Mouse (Mus musculus): Measurements from ENCODE around the gene Svep1.
A peak's percentile ranks its signal among the peaks of the same experiment; 100 is the strongest.

Gene Svep1

DNA sequence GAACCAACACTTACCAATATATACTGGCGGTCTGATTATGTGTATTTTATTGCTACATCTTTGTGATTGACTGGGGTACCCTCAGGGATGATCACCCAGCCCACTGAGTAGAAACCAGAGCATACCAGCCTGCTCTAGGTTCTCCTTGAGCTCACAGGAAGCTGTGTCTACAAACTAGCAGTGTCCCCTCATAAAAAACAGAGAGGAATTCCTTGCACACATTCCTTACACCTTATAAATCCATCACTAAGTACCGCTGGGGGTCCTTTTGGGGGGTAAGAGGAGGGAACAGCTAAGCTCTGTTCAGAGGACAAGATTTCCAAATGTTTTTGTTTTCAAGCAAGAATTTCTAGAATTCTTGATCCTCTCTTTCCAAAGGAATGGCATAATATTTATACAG is 36.7 kb downstream of the Svep1 start:
- no peak for DNase-seq

DNA sequence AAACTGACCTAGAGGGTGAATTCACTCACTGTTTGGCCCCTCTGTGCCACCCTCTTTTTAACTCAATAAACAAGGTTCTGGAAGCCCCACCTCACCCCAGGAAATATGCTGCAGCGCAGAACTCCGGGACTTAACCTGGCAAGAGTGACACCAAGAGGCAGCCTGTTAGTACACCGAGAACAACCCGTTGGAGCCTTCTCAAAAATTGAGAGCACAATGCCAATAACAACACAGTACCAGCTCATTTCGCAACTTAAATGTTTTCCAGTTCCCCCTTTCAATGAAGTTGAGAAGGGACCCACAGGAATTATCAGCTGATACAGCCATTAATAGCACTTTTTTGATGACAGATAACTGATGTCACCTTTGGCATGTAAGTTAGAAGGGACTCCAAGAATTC is 38.3 kb downstream of the Svep1 start:
- DNase-seq, result no peak

DNA sequence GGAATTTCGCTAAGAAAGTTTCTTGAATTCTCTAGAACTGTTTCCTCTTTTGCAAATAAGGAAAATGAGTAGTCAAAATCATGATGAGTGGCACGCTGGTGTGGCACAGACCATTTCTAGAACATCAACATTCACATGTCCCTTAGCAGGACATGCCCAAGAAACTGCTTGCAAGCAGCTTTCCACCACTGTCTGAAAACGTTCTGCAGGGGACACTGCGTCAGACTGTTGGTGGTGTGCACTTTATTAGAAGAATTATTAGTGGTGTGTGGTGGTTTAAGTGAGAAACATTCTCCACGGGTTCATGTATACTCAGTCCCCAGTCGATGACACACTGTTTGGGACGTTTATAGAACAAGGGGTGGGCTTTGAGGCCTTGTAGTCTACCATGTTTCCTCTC is 40.9 kb downstream of the Svep1 start:
- DNase-seq, result no peak

DNA sequence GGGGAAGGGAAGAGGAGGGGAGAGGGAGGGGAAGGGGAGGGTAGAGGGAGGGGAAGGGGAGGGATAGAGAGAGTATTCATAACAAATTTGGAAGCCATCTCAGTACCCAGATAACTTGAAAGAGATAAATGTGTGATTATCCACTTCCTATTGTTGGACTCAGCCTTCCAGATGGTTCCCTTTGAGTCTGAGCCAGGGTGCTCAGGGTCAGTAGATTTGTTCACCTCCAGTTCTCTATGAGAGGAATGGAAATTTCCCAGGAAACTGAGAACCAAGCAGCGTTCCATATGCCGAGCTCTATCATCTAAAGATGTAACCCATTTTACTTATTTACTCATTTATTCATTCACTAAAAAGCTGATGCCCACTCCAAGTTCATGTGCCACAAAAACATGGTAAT is 44.8 kb downstream of the Svep1 start:
- DNase-seq, result no peak

DNA sequence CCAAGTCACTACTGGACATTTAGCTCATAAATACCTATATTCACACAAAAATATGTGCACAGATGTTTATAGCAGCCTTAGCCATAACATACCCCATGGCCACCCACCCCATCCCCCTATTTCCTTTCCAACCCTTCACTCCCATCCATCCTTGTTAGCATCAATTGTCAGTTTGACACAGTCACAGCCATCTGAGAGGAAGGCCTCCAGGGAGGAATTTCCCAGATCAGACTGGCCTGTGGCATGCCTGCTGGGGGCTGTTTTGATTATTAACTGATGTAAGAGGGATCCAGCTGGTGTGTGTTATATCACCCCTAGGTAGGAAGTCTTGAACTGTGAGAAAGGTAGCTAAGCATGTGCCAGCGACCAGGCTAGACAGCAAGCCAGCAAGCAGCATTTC is 47.1 kb downstream of the Svep1 start:
- DNase-seq, result no peak

DNA sequence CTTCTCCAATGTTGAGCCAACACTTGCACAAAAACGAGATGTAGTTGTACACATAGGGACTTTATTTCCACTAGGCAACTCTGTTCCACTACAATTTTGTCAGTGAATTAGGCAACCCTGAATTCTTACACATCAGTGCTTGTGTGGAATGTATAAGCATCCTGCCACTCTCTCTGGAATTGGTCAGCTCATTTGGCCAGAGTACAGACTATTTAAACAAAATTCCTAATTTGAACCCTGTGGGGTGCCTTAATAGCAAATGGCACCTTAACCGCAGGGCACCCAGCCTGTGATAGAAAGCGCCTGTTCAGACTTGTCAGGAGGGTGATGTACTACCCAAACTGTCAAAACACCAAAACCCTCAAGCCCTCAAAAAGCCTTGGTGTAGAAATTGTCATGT is 56.4 kb downstream of the Svep1 start:
- no peak for DNase-seq

DNA sequence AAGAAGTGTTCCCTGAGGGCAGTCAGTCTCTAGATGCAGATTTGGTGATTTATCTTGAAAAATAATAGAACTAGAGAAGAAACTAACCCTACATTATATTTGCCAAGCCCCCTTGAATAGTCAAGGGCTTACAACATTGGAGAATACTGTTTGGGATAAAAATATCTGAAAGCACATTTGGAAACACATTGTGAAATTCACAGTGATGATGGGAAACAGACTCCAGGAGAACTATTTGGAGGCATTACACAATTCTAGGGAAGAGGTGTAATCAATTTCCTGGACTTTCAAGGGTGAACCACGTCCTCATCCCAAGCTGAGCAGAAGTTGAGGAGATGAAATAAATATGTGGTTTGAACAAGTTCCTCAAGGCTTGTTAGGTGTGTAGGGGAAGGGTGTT is 57.5 kb downstream of the Svep1 start:
- DNase-seq, result no peak

DNA sequence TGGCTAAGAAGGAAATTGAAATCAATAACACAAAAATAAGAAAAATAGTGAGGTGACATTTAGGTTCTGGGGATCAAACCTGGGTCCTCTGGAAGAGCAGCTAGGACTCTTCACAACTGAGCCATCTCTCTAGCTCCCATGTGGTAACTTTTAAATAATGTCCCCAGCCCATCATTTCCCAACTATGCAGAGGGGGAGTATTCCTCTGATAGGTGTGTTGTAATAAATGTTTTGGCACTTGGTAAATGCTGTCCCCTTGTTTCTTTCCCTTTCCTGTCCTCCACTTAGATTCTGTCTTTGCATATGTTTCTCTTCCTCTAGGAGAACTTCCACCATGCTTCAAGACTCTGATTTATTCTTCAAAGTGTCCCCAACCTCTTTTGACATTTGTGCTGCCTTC is 58.1 kb downstream of the Svep1 start:
- DNase-seq, result no peak

DNA sequence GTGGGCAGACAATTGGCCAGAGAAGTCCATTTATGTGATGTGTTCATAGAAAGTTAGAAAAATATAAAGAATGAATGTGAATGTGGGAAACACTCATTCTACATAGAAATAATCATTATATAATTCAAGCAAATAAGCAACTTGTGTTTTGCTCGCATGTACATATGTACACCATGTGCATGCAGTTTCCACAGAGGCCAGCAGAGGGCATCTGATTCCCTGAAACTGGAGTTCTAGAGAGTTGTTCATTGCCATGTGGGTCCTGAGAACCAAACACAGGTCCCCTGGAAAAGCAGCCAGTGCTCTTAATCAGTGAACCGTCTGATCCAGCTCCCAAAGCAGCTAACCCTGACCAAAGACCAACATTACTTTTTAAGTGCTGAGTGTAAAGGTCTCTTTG is 60.0 kb downstream of the Svep1 start:
- peak; percentile 2 for DNase-seq

DNA sequence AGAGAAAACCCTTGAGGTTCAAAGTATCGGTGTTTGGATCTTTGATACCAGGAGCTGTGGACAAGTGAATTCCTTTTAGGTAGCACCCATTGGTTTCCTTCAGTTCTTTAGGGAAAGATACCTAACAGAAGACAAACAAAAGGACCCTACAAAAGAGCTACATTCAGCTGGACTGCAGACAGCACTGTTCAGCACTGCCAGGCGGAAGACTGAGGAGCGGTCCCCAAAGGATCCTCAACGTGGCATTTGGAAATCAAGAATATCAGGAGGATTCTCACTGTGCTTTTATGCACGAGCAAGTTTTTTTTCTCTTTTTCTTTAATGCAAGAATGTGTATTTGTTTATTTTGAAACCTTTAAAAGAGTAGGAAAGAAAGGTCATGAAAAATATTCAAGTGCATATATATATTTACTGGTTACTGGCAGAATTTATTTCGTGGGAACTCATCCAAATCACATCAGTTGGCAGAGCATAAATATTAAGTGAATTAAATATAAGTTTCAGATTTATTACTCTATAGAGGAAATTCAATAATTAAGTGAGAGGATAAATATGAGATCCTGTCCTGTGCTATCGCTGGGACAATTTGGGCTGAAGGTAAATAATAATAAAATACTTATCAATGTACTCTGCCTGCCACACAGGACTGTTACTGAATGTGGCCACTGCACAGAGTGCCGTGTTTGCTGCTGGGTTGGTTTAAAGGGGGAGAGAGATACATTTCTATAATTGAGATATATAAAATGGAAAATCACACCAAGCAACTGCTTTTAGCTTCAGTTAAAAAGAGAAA is 66.7 kb downstream of the Svep1 start:
- no peak for DNase-seq

DNA sequence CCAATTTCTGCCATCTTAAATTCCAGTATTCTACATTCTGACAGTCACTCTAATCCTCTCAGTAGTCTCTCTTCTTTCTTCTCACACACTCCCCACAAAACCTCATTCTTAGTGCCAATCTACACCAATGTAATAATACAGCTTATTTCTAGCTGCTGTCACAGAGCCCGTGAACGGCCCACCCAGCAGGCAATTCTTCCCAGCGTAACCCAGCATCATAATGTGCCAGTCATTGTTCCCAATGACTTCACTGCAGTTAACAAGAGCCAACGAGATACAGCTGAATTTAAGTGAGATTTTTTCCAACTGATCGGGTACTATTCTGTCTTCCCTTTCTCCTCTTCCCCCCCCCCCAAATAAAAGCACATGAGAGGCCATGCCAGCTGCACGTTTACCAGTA is 67.4 kb downstream of the Svep1 start:
- no peak for DNase-seq

DNA sequence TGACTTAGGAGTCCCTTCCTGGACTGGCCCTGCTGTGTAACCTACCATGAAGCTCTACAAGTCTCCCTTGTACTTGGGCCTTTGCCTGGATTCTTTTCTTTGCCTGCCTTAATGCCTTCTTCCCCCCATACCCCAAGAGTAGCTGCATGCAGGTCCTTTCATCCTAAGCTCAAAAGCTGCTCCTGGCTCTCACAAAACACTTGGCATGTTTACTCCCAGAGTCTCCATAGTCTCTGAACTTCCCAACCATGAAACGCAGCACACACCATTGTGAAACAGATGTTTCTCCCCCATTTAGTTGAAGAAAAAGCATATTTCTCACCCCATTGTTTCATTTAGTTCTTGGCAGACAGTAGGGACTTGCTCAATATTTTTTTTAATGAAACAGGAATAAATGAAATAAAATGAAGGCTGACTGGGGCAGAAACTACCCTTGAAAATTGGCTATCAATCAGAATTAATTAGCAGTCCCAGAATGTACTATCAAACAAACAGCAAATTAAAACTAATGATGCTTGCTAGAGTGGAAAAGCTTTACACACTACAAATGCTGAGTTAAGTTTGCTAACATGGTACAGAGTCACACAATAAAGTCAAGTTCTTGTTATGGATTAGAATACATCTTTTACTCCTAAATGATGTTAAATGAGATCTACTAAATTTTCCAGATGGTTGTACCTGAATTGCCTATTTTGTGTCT is 72.9 kb downstream of the Svep1 start:
- no peak for DNase-seq

DNA sequence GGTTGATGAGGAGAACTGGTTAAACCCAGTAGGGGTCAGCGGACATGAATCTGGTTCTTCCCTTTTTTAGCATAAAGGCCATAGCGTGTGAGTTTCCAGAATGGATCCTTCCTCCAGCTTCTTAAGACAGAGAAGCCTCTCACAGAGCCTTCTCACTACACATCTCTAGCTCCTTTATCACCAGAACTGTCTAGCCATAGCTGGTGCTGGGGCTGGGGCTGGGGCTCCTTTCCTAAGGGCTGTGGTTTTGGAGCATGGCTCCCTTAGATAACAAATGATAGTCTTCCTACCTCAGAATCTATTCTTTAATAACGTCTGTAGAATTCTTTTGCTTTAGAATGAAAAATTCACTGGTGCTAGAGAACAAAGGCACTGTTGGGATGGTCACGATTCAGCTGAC is 76.8 kb downstream of the Svep1 start:
- no peak for DNase-seq

DNA sequence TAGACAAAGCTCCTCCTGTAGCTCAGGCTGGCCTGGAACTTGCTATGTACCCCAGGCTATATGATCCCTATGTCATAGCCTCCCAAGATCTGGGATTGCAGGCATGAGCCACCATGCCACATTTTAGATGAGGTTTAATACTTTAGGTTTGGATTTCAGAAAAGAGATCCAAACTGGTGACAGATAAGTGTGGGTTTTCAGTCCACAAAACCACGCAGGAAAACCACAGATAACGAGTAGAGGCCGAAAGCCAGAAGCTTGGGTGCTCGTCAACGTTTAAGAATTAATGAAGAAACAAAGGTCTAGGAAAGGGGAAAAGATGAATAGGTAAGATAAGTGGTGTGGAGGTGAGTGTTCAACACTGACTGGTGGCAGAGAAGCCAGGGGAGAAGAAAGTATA is 79.6 kb downstream of the Svep1 start:
- DNase-seq, result no peak

DNA sequence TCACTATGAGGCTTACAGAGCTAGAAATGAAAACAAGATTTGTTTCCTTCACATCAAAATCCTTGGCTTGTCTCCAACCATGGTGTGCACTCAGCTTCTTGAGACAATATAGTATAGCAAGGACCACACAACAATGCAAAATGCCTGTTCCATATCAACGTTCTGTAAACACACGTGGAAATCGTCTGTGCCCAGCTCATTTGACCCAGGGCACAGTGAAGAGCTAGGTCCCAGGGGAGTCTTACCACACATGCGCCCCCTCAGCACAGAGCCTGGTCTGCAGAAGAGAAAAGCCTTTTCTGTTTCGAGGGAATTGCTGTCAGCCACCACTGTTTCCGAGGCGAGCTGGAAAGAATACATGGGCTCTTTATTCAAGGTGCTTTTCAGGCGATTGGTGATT is 91.2 kb downstream of the Svep1 start:
- DNase-seq, result no peak

DNA sequence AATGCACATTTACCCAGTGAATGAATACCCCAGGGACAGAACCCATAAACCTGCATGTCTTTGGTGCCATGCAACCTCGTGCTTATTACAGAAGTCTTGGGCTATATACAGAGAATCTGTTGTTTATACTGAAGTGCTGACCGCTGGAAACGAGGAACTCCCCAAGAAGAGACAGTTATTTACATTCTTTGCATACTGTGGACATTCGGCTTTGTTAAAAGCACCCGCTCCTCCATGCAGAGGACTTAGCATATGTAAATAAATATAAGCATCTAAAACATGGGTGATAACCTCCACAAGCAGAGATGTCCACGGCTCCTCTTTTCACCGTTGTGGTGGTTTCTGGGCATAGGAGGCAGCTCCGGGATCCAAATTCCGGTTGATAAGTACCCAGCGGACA is 95.7 kb downstream of the Svep1 start:
- DNase-seq, result no peak

DNA sequence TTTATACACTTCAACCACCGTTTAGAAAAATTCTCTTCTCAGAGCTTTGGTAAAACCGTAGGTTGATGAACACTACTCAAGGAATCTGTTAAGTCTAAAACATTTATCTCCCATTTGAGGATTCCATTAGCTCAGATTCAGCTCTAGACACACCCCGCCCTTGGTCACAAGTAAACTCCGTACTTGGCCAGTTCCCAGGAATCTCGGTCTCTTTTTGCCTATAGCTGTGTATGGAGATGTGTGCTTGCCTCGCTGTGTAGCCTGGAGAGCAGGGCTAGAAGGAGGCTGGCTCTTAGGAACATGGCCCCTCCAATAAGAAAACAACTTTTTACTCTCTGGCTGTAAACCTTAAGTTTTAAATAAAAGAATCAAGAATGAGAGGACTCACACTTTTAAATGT is 96.9 kb downstream of the Svep1 start:
- DNase-seq, result no peak

DNA sequence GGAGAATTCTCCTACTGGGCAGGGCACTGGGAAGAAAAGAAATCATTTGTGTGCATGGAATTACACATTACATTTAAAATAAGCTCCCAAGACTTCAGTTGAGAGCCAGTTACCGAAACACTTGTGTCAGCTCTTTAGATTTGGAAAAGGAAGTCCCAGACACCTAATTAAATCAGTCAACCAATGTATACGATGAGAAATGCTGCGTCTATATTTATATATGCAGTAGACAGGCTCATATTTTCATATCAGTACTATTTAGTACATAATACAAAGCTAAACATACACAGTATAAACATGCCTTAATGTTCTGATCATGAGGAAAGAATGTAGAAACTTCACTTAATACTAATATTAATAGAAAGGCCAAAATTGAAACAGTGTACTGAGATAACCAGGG is 98.3 kb downstream of the Svep1 start:
- DNase-seq, result no peak

DNA sequence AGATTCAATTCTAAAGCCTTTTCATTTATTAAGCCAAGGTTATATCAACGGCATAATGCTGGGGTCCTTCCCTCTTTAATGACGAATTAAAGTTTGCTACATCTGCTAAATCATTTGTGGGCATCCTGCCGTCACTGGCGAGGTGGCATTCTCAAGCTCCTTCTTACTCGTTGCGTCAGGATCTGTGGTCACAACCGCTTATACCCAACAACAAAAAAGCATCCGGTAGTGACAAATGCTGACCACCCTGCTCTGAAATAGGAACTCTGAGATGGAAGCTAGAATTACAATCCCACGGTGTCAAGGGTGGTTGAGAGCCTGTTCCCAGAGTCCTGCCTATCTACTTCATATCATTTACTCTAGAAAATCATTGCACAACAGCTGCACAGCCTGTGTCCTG is 108.9 kb downstream of the Svep1 start:
- DNase-seq, result no peak

DNA sequence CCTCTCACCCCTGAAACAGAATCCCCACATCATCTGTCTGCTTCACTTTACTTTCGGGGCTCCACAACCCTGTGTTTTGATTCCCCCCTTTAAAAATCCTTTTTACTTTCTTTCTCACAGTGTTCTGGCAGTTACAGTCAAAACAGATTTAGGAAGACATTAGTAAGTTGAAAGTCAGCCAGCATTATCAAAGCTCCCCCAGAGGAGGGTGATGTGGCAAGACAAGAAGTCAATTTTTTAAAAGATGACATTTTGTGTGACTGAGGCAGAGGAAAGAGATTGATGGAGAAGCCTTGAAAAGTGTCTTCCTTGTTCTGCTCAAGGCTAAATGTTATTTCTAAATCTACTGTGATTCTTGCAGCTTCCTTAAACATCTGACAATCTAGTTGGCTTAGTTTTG is 119.9 kb downstream of the Svep1 start:
- no peak for DNase-seq

DNA sequence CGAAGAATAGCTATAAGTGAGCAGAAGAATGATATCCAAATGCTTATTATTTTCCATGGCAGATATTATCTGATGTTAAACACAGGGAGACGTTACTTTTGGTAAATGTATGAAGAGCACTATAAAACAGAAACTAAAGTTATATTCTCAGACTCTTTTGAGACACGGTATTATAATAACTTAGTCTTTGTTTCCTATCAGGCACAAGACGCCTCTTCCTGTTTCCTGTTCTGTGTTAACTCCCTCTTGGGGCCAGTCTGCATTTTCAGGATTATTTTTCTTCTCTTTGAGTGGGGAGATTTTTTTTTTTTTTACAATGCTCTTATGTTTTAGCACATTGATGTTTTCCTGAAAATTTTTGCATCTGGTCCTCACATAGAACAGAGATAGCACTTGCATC is 120.5 kb downstream of the Svep1 start:
- DNase-seq, result no peak

DNA sequence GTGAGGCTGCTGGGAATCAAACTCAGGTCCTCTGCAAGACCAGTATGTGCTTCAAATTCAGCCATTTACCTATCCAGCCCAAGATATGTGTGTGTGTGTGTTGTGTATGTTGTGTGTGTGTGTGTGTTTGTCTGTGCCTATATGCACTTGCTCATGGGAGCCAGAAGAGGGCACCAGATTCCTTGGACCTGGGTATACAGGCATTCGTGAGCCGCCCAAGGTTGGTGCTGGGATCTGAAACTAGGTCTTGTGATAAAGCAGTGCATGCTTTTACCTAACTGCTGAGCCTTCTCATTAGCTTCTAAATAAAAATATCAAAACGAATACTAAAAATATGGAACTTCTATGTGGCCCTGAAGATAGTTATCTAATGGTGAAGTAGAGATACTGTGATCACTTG is 121.3 kb downstream of the Svep1 start:
- DNase-seq, result no peak

DNA sequence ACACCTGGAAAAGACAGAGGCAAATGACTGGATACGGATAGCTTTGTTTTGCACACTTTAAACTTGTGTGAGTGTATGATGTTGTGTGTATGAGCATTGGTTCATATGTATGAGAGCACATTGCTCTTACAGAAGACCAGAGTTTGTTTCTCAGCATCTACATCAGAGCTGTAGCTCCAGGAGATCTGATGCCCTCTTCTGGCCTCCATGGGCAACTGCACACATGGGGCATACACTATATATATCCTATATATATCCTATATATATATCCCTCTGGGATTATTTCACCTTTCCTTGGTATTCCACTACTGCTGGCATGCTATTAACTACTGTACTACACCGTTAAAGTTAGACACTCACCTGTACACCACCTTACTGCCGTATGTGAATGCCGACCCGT is 122.5 kb downstream of the Svep1 start:
- no peak for DNase-seq

DNA sequence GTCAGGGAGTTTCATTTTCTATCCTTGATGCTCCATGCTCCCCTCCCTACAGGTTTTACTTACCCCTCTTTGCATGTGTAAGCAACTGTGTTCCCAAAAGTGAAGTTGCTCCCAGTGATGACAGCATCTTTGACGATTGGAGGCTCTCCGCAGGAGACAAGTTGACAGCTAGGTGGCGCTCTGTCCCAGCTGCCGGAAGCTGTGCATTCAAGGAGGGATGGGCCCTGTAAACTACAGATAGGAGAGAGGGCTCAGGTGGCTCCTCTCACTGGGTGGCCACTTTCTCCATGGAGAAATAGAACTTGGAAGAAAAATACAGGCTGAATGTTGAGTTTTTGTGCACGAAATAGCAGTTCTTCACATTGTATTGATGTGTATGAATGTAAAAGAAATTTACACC is 124.1 kb downstream of the Svep1 start:
- DNase-seq, result peak; percentile 78

DNA sequence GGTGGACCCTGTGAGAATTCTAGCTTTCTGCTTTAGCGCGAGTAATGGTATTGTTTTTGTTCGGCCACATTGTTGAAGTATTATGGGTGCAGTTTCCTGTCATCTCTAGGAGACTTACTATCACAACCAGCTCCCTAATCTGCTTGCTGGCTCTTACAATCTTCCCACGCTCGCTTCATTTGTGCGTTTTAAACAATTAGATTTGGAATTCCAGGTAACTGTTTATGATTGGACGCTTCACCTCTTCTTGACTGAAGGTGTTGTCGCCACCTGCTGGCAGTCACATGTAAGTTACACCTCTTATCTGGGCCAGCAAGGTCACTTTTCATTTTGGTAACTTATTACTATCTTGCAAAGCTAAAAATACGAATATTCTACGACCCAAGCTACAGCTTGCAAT is 127.0 kb downstream of the Svep1 start:
- DNase-seq, result peak; percentile 54

Measured in thymus, postnatal 25 days (tissue).